Mouse (Mus musculus) CH12.LX (cell line): ENCODE results near the gene Dhrs4.

Experiments
- CTCF ChIP-seq, 2 experiments: IDR thresholded peaks in 1 of 2; conservative IDR thresholded peaks in 1 of 2; 2 replicates each; pipeline ENCODE4 v1.5.1; 2011 to 2012; ENCODE audit warnings: low read depth in 2 of 2, low read length in 2 of 2, improper control_type of control experiment in 1 of 2, inconsistent platforms in 1 of 2, mild to moderate bottlenecking in 1 of 2, moderate library complexity in 1 of 2
- E2F4 ChIP-seq: IDR thresholded peaks from 2 replicates; pipeline ENCODE4 v1.6.1; 2011; ENCODE audit warnings: low read depth, low read length, improper control_type of control experiment; ENCODE audit not compliant: insufficient replicate concordance
- EP300 ChIP-seq: IDR thresholded peaks from 2 replicates; pipeline ENCODE4 v1.6.1; 2011; ENCODE audit warnings: low read length, improper control_type of control experiment
- IRF4 ChIP-seq: IDR thresholded peaks from 2 replicates; pipeline ENCODE4 v1.6.1; 2014; ENCODE audit warnings: low read depth, mild to moderate bottlenecking, inconsistent platforms, low read length, improper control_type of control experiment
- POLR2A ChIP-seq: IDR thresholded peaks from 2 replicates; pipeline ENCODE4 v1.6.1; 2011; ENCODE audit warnings: low read depth, mild to moderate bottlenecking, improper control_type of control experiment, low read length
- SIN3A ChIP-seq: IDR thresholded peaks from 2 replicates; pipeline ENCODE4 v1.6.1; 2012; ENCODE audit warnings: low read length, improper control_type of control experiment, inconsistent platforms
- UBTF ChIP-seq: IDR thresholded peaks from 2 replicates; pipeline ENCODE4 v1.6.1; 2012; ENCODE audit warnings: low read depth, mild to moderate bottlenecking, inconsistent platforms, low read length, improper control_type of control experiment, moderate library complexity
- ZMIZ1 ChIP-seq: IDR thresholded peaks from 2 replicates; pipeline ENCODE4 v1.6.1; 2012; ENCODE audit warnings: low read depth, mild to moderate bottlenecking, inconsistent platforms, low read length, improper control_type of control experiment

DNA sequence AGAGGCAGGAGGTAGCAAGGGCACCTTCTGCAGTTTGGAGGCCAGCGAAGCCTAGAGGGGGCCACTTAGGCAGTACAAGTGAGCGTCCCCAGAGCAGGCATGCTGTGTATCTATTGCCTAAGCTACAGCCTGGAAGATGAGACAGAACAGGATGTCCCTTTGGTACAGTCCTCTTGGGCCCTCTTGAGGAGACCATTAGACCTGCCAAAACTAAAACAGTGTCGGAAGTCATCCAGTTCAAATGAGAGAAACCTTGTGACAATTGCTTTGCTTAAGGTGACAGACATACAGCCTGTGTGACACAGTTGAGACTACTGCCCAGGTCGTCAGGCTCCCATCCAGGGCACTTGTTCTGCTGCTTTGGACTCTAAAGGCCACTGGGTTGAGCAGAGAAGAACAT, 41.0 kb downstream of the Dhrs4 start:
- TF ChIP-seq IRF4: no peak
- TF ChIP-seq ZMIZ1: no peak
- peak in 1 of 2 experiments; percentile 54; a peak in 2 of 4 replicates for TF ChIP-seq CTCF (conservative IDR thresholded peaks at IDR 0.05 in 1 of 2, IDR thresholded peaks at IDR 0.05 in 1 of 2; ENCODE audit: low read depth in 2 of 2, low read length in 2 of 2)
- TF ChIP-seq SIN3A: no peak
- no peak for TF ChIP-seq POLR2A
- TF ChIP-seq E2F4: no peak
- no peak for TF ChIP-seq EP300
- TF ChIP-seq UBTF: no peak
